Mouse (Mus musculus) hindbrain, embryonic 13.5 days (tissue): ENCODE data around the gene Jmjd8. TPM values are rescaled to one million over a fixed set of nuclear protein-coding genes. Genes with fewer than 3 reads are reported as not detected.

ENCODE experiments used
- ATAC-seq: fragments of 200-750 bp; cut with Nextera tagmentation; 2 replicates; pipeline ENCODE4 v1.8.0; 2017; ENCODE audit warnings: moderate TSS enrichment; ENCODE audit not compliant: low FRiP score
- H3K27ac ChIP-seq: fragments of 300-500 bp; sonication (generic); 2 replicates; pipeline ENCODE4 v1.5.1; 2015; ENCODE audit warnings: inconsistent platforms, mild to moderate bottlenecking, moderate library complexity
- H3K27me3 ChIP-seq: fragments of 300-500 bp; sonication (generic); 2 replicates; pipeline ENCODE4 v1.6.1; 2015; ENCODE audit warnings: mild to moderate bottlenecking, inconsistent platforms
- H3K36me3 ChIP-seq: fragments of 300-500 bp; sonication (generic); 2 replicates; pipeline ENCODE4 v1.6.1; 2015; ENCODE audit warnings: mild to moderate bottlenecking, inconsistent platforms
- H3K4me1 ChIP-seq: fragments of 300-500 bp; sonication (generic); replicated peaks from 2 replicates; pipeline ENCODE4 v1.6.1; 2015; ENCODE audit warnings: inconsistent platforms
- H3K4me2 ChIP-seq: fragments of 300-500 bp; sonication (generic); 2 replicates; pipeline ENCODE4 v1.6.1; 2015; ENCODE audit warnings: inconsistent platforms, mild to moderate bottlenecking, moderate library complexity
- H3K4me3 ChIP-seq: fragments of 300-500 bp; sonication (generic); 2 replicates; pipeline ENCODE4 v1.5.1; 2015; ENCODE audit warnings: mild to moderate bottlenecking, inconsistent platforms
- H3K9ac ChIP-seq: fragments of 300-500 bp; sonication (generic); 2 replicates; pipeline ENCODE4 v1.6.1; 2015; ENCODE audit warnings: mild to moderate bottlenecking, inconsistent platforms
- H3K9me3 ChIP-seq: fragments of 300-500 bp; sonication (generic); 2 replicates; pipeline ENCODE4 v1.6.1; 2016; ENCODE audit warnings: inconsistent platforms
- WGBS: fragments of 180-500 bp; shearing (Covaris S2); methylation state at CpG from one replicate; pipeline ENCODE4 v1.1.7; 2015; 5-methylcytosine and 5-hydroxymethylcytosine counted together
- polyA plus RNA-seq: library from polyadenylated mRNA; unstranded; fragments of >200 nt; fragmentation: Nextera tagmentation; extraction: Ambion mirVana; gene quantifications from 2 replicates; pipeline ENCODE4 v1.2.1, GENCODE M21; 2015

The Jmjd8 gene
- polyA plus RNA-seq, 1 experiment from 2014 or later = 64.2 TPM

DNA sequence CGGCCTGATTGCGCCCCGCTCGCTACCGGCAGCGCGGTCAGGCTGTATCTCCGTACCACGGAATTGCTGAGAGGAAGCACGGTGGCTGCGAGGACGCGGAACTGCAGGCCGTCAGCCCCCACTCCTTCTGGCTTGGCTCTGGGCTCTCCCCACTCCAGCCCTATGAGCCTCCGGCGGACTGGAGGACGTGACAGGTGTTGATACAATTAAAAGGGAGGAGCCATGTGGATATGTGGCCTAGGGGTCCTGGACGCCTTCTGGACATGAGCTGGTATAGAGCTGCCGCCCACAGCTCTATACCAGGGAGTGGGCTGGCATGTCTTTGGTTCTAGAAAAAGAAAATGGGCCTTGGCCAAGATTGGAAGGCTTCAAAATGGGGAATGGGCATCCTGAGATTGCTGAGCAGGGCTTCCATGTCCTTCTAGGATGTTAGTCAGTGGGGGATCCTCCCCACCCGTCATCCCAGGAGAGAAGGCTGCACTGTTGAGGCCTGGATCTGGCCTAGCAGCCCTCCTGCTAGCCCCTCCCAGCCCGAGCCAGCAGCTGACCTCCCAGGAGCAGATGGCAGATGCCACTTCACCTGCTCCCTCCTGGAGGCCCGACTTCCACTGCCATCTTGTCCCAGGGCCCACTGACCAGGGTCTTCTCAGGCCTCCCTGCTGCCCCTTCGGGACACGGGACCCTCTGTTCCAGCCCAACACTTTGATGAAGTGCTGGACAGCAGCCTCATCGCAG lies 18.9 kb upstream of the Jmjd8 start:
- peak; percentile 66 for ATAC-seq
- Histone ChIP-seq H3K9ac (peak overlapping the region; percentile 98), H3K4me2 (peak overlapping the region; percentile 95), H3K27me3 (peaks cover 3% of the 10 kb centered on the region; the same call in 1 of the 2 replicates), H3K4me1 (peaks cover 53% of the 10 kb centered on the region), H3K36me3 (no peaks in the 10 kb centered on the region), H3K27ac (peak overlapping the region; percentile 98), H3K9me3 (no peaks in the 10 kb centered on the region), H3K4me3 (peak overlapping the region; percentile 86)
- WGBS = 7% methylated on average over 25 of the region's 25 CpGs

DNA sequence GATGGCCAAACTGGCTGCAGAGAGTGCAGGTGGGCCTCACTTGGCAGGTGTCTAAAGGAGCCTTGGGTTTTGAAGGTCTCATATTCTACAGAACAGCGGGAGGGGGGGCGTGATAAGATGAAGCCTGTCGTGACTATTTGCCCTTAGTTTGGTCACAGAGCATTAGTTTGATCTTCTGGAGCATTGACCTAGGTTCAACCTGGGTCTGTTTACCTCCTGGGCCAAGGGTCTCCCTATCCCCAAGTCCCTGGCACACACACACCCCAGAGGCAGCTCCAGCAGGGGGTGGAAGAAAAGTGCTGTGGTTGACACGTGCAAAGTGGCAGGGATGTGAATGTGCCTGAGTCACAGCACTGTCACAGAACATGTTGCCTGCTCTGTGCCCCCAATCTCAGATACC lies 17.8 kb upstream of the Jmjd8 start:
- ATAC-seq = no peak
- H3K4me3 ChIP-seq = peak overlapping the region; percentile 86
- H3K27me3 ChIP-seq = peaks cover 3% of the 10 kb centered on the region; the same call in 1 of the 2 replicates
- no peaks in the 10 kb centered on the region for H3K36me3 ChIP-seq
- H3K27ac ChIP-seq = no peak overlapping the region
- H3K4me2 ChIP-seq = peak overlapping the region; percentile 95
- H3K4me1 ChIP-seq = peaks cover 53% of the 10 kb centered on the region
- peak overlapping the region; percentile 98 for H3K9ac ChIP-seq
- no peaks in the 10 kb centered on the region for H3K9me3 ChIP-seq
- 76% methylated on average over 4 of the region's 4 CpGs for WGBS

DNA sequence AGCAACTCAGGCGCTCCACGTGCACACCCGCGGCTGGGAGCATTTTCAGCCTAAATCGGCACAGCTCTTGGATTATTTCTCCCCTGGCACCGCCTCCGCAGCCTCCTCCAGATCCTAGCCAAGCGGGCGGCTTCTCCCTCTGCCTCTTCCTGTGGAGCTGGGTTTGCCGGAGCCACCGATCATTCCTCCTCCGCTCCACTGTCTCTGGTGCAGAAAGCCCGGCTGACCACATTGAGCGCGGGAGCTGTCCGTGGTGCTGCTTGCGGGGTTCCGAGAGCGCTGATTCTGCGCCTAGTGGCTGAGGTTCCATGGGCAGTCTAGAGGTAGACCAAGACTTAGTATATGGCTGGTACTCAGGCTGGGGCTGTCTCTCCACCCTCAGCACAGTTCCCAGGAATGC lies 15.2 kb upstream of the Jmjd8 start:
- Histone ChIP-seq H3K27ac (peak overlapping the region; percentile 48; the same call in 1 of the 2 replicates), H3K4me2 (peak overlapping the region; percentile 45), H3K27me3 (peaks cover 19% of the 10 kb centered on the region), H3K4me1 (peaks cover 45% of the 10 kb centered on the region), H3K36me3 (peaks cover 24% of the 10 kb centered on the region), H3K9ac (peak overlapping the region; percentile 68), H3K4me3 (peak overlapping the region; percentile 17), H3K9me3 (no peaks in the 10 kb centered on the region)
- WGBS = 3% methylated on average over 20 of the region's 20 CpGs
- ATAC-seq = no peak

DNA sequence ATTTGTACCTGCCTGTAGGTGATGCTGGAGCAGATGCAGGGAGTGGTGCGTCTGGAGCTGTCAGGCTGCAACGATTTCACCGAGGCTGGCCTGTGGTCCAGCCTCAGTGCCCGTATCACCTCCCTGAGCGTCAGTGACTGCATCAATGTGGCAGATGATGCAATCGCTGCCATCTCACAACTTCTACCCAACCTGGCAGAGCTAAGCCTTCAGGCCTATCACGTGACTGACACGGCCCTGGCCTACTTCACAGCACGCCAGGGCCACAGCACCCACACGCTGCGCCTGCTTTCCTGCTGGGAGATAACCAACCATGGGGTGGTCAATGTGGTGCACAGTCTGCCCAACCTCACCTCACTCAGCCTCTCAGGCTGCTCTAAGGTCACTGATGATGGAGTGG lies 11.0 kb upstream of the Jmjd8 start:
- ATAC-seq = no peak
- Histone ChIP-seq H3K4me3 (no peak overlapping the region), H3K9me3 (no peaks in the 10 kb centered on the region), H3K36me3 (peaks cover 44% of the 10 kb centered on the region), H3K4me1 (peaks cover 16% of the 10 kb centered on the region), H3K4me2 (no peak overlapping the region), H3K9ac (no peak overlapping the region), H3K27ac (no peak overlapping the region), H3K27me3 (peaks cover 39% of the 10 kb centered on the region)
- 86% methylated on average over 11 of the region's 11 CpGs for WGBS

DNA sequence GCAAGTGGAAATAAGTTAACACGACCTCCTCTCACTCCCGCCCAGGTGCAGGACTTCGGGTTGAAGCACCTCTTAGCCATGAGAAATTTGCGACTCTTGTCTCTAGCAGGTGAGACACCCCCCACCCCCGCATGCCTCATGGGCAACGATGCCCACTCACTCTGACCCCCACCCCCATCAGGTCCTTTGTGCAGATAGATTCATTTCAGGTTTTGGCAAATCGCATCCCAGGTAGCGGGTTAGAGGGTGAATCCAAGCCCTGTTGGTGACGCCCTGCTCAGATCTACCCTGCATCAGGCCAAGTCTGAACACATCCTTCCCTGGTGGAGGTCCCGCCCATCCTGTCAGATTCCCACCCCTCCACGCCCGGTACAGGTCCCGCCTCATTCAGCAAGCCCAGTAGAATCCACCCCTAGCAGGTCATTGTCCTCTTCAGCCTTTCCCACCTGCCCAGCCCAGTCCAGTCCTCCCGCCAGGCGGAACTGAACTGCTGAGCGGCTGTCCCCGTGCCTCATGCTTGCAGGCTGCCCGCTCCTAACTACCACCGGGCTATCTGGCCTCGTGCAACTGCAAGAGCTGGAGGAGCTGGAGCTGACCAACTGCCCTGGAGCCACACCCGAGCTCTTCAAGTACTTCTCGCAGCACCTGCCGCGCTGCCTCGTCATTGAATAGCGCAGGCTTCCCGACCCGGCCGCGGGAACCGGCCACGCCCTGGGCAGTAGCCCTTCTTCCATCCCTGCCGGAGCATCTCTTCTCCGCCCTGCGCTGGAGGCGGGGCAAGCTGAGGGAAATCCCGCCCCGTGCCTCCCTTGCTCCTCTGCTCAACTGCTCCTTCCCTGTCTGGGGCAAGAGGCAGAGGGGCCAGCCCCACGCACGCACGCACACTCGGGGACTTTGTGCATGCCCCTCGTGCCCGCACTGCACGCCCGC lies 9.6 kb upstream of the Jmjd8 start:
- H3K4me1 ChIP-seq = peaks cover 12% of the 10 kb centered on the region
- WGBS = 9% methylated on average over 46 of the region's 46 CpGs
- no peaks in the 10 kb centered on the region for H3K9me3 ChIP-seq
- no peak overlapping the region for H3K9ac ChIP-seq
- H3K4me2 ChIP-seq = no peak overlapping the region
- no peak overlapping the region for H3K27ac ChIP-seq
- peaks cover 44% of the 10 kb centered on the region for H3K36me3 ChIP-seq
- no peak for ATAC-seq
- peaks cover 36% of the 10 kb centered on the region for H3K27me3 ChIP-seq
- H3K4me3 ChIP-seq = no peak overlapping the region

DNA sequence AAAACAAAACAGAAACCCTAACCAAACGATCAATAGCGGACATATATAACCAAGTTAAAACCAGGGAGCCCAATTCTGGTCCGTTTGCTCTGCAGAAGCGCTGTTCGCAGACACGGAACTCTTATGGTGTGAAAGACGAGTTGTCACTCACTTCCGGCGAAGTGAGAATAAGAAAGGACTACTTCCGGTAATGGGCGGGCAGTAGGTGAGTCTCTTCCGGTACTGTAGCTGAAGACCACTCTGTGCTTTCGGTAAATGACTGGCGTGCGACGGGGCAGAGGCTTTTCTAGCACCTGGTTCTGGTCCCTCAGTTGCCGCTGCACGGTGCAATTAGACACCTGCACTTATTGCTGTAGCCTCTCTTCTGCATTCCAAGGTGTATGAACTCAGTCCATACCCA lies 5.2 kb upstream of the Jmjd8 start, which contains the start of gene Wdr24:
TSS of gene Wdr24 (plus strand) at position 176 of the 400 bp plus-strand sequence.
- ATAC-seq = peak; percentile 56; the same call in 1 of the 2 replicates
- H3K4me2 ChIP-seq = peak within 1 kb of the TSS; percentile 92
- H3K27me3 ChIP-seq = peaks cover 20% of the 10 kb centered on the region
- H3K4me1 ChIP-seq = peaks cover 55% of the 10 kb centered on the region
- no peaks in the 10 kb centered on the region for H3K9me3 ChIP-seq
- peak within 1 kb of the TSS; percentile 66 for H3K27ac ChIP-seq
- under 1% methylated on average over 18 of the region's 18 CpGs for WGBS
- peaks cover 48% of the 10 kb centered on the region for H3K36me3 ChIP-seq
- H3K9ac ChIP-seq = peak within 1 kb of the TSS; percentile 87
- peak within 1 kb of the TSS; percentile 61 for H3K4me3 ChIP-seq

DNA sequence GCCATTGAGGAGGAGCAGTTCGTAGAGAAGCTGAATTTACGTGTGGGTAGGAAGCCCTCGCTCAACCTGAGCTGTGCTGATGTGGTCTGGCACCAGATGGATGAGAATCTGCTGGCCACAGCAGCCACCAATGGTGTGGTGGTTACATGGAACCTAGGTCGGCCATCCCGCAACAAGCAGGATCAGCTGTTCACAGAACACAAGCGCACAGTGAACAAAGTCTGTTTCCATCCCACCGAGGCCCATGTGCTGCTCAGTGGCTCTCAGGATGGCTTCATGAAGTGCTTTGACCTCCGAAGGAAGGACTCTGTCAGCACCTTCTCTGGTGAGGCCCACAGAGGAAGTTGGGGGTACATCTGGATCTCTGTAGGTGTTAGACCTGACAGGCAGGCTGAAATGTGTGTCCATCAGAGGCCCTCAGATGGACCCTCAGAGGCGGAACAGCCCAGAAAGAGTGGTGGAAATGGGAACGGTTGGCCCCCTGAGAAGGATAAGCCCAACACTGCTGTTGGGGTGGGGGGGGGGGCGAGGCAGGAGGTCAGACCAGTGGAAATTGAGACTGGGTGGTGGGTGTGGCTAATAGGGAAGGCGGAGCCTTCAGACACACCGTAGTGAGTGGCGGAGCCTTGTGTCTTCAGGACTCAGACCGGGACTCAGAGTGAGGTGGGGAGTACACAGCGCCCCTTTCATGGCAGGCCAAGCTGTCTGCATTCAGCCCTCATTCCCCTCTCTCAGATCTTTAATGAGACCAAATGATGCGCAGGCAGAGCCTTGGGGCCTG lies 4.1 kb upstream of the Jmjd8 start:
- peaks cover 58% of the 10 kb centered on the region for H3K4me1 ChIP-seq
- H3K27me3 ChIP-seq = peaks cover 9% of the 10 kb centered on the region
- H3K9ac ChIP-seq = peak overlapping the region; percentile 87
- peak overlapping the region; percentile 92 for H3K4me2 ChIP-seq
- H3K4me3 ChIP-seq = peak overlapping the region; percentile 61
- no peaks in the 10 kb centered on the region for H3K9me3 ChIP-seq
- no peak overlapping the region for H3K27ac ChIP-seq
- WGBS = 76% methylated on average over 17 of the region's 17 CpGs
- peaks cover 38% of the 10 kb centered on the region for H3K36me3 ChIP-seq
- ATAC-seq = no peak

DNA sequence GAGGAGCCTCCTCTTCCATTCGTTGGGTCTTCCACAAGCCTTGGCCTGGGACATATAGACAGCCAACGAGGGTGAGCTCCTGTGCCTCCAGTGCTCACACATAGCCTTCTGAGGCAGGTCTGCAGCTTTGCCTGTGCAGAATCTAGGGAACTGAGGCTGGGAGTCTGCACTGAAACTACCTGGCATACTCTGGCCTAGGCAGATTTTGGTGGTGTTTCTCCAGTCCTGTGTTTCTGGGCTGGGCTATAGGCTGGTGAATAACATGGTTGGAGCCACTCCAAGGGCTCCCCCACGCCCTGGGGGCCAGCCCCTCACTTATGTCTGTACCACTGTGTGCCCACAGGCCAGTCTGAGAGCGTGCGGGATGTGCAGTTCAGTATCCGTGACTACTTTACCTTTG lies 3.4 kb upstream of the Jmjd8 start:
- Histone ChIP-seq H3K36me3 (peaks cover 38% of the 10 kb centered on the region), H3K4me3 (no peak overlapping the region), H3K9ac (0 out of 2 replicates have a peak overlapping the region, but pooled peaks have one; percentile 8), H3K9me3 (no peaks in the 10 kb centered on the region), H3K27me3 (peaks cover 2% of the 10 kb centered on the region; the same call in 1 of the 2 replicates), H3K4me1 (peaks cover 66% of the 10 kb centered on the region), H3K27ac (no peak overlapping the region), H3K4me2 (peak overlapping the region; percentile 92; the same call in 1 of the 2 replicates)
- 90% methylated on average over 6 of the region's 6 CpGs for WGBS
- no peak for ATAC-seq

DNA sequence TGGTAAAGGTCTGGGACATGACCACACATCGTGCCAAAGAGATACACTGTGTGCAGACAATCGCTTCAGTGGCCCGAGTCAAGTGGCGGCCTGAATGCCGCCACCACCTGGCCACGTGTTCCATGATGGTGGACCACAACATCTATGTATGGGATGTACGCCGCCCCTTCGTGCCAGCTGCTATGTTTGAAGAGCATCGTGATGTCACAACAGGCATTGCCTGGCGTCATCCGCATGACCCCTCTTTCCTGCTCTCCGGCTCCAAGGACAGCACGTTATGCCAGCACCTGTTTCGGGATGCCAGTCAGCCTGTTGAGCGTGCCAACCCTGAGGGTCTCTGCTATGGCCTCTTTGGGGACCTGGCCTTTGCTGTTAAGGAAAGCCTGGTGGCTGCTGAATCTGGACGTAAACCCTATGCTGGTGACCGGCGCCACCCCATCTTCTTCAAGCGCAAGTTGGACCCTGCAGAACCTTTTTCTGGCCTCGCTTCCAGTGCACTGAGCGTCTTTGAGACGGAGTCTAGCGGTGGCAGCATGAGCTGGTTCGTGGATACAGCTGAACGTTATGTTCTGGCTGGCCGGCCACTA lies 2.6 kb upstream of the Jmjd8 start:
- Histone ChIP-seq H3K27me3 (no peaks in the 10 kb centered on the region), H3K4me2 (no peak overlapping the region), H3K9ac (0 out of 2 replicates have a peak overlapping the region, but pooled peaks have one; percentile 8), H3K27ac (no peak overlapping the region), H3K36me3 (peaks cover 44% of the 10 kb centered on the region), H3K9me3 (no peaks in the 10 kb centered on the region), H3K4me1 (peaks cover 73% of the 10 kb centered on the region), H3K4me3 (no peak overlapping the region)
- ATAC-seq = no peak
- WGBS = 96% methylated on average over 27 of the region's 27 CpGs

DNA sequence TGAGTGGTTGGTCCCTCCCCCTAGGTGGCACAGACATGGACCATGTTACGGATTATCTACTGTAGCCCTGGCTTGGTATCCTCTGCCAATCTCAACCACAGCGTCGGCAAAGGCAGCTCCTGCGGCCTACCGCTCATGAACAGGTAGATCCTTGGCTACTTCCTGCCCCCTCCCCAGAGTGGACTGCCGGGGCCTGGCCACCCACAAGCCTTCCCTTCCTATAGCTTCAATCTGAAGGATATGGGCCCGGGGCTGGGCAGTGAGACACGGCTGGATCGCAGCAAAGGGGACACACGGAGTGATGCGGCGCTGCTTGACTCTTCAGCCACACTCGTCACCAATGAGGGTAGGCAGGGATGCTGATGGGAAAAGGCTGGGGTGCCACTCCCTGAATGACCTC lies 1.7 kb upstream of the Jmjd8 start:
- H3K27me3 ChIP-seq = no peaks in the 10 kb centered on the region
- 97% methylated on average over 13 of the region's 13 CpGs for WGBS
- no peaks in the 10 kb centered on the region for H3K9me3 ChIP-seq
- 0 out of 2 replicates have a peak overlapping the region, but pooled peaks have one; percentile 13 for H3K9ac ChIP-seq
- no peak overlapping the region for H3K27ac ChIP-seq
- H3K4me1 ChIP-seq = peaks cover 82% of the 10 kb centered on the region
- no peak overlapping the region for H3K4me3 ChIP-seq
- ATAC-seq = no peak
- H3K4me2 ChIP-seq = no peak overlapping the region
- peaks cover 51% of the 10 kb centered on the region for H3K36me3 ChIP-seq

DNA sequence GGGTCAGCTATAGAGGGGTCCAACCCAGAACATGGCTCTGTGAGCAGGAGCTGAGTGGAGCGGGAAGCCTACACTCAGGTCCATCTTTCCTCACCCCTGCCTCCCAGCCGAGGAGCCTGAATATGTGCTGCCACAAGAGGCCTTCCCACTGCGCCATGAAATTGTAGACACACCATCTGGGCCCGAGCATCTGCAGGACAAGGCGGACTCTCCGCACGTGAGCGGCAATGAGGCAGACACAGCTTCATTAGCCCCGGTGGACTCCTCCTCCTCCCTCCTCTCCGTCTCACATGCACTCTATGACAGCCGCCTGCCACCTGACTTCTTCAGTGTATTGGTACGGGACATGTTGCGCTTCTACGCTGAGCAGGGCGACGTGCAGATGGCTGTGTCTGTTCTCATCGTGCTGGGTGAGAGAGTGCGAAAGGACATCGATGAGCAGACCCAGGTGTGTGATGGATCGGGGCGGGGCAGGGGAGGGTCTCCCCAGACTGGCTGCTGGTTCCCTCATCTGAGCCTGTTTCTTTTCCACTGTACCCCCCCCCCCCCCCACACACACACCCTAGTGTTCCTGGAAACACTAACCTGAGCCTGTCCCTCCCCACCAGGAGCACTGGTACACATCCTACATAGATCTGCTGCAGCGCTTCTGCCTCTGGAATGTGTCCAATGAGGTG lies 983 bp upstream of the Jmjd8 start:
- H3K4me1 ChIP-seq = peaks cover 85% of the 10 kb centered on the region
- H3K4me2 ChIP-seq = peak overlapping the region; percentile 92; the same call in 1 of the 2 replicates
- H3K9ac ChIP-seq = peak overlapping the region; percentile 89
- no peaks in the 10 kb centered on the region for H3K9me3 ChIP-seq
- no peaks in the 10 kb centered on the region for H3K27me3 ChIP-seq
- WGBS = 87% methylated on average over 22 of the region's 22 CpGs
- H3K4me3 ChIP-seq = no peak overlapping the region
- ATAC-seq = no peak
- H3K36me3 ChIP-seq = peaks cover 51% of the 10 kb centered on the region
- no peak overlapping the region; the same call in 1 of the 2 replicates for H3K27ac ChIP-seq
